Mouse (Mus musculus): Measurements from ENCODE around the gene Ccdc170.
"Not testable (repeated sequence)": the region's sequence is repeated elsewhere in the genome, so short reads cannot be mapped to it uniquely, and the experiment has no call there.

The Ccdc170 gene

DNA sequence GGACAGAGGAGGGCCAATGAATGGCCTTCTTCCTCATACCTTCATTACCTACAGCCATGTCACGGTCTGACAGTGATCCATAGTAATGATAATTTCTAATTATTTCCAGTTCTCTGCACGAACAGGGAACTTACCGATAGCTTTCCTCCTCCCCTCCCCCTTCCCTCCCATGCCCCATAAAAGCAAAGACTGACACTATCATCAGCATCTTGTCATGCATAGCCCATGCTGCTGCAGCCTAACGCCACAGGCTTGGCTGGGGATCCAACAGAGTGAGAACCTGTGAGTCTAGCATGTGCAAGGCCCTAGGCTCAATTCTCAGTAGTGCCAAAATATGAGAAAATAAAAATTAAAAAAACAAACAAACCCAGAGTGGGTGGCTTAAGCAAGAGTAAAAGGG lies 40.8 kb downstream of the Ccdc170 start:
- no peak for DNase-seq

DNA sequence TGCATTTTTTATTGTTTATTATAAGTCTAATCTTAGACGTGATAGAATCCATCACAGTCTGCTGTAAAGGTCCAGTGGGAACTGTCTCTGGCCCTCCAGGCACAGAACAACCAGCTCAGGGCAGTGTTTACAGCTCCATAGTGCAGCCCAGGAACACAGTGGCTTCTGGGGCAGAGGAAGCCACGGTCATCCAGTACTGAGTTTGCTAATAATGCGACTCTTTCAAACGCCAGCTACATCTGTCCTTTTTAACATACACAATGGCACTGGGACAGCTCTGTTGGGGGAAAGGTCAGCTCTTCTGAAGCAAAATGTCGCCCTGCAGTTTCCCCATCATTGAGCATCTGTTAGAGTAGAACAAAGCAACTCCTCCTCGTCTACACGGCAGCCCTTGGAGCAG lies 45.7 kb downstream of the Ccdc170 start:
- DNase-seq, result no peak

DNA sequence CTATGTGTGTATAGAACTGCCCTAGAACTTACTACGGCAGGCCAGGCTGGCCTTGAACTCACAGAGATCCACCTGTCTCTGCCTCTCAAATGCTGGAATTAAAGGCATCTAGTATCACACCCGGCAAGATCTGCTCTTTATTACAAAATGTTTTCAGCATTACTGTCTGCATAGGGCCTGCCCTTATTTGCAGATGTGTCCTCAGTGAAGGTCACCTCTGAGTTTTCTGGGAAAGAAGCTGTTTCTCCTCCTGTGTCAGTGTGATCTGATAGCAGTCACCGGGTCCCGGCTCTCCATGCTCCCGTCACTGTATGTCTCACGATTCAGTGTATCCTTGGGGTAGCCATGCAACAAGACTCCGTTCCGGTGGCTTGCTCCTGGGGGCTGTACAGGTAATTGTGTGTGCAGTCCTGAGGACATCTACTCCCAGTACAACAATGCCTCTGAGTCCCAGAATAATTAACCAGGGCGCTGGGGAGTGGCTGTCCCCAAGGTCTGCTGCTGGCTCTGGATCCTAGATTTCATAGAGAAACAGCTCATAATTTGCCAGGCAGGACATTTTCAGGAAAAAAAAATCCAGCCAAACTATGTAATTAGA lies 48.4 kb downstream of the Ccdc170 start:
- no peak for DNase-seq

DNA sequence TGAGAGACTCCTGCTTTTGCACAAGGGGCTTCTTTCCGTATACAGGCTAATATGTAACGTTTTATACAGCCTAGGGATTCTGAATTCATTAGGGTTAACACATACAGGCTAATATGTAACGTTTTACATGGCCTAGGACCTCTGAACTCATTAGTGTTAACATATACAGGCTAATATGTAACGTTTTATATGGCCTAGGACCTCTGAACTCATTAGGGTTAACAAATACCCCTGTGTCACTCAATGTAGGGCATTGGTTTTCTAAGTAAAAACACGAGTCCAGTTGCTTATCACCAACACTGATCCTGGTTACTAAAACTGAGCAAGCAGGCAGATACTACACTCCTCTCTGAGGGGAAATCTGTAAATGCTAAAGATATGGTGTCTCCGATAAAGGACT lies 49.6 kb downstream of the Ccdc170 start:
- no peak for DNase-seq

DNA sequence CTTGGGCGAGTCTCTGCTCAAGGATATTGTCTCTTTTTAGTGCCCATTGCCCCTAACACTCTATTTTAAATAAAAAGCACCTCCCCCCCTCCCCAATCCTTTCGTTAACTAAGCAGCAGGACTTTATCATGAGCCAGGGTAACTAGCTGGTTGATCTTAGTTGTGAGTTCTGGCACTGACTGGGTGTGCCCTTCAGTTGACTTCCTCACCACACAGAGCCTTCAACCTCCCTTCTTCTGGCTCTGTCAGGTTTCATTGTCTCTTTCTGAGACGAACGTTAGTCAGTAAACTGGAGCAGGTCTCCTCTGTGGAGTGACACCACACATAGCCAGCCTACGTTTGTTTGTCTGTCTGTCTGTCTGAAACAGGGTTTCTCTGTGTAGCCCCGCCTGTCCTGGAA lies 50.4 kb downstream of the Ccdc170 start:
- DNase-seq, result no peak

DNA sequence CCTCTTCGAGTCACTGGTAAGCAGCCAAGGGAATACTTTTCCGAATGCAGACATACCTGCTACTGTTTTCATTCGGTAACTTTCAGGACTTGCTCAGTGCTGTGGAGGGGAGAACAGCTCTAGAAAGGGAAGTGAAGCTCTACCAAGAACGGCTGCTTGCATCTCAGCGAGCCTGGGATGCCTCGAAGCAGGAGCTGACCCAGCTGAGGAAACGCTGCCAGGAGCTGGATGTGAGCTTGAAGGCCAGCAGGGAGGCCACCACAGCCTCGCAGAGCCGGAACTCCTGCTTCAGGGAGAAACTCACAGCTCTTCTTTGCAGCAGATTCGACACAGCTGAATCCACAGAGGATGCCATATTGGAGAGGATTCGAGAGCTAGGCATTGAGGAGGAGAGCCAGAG lies 51.6 kb downstream of the Ccdc170 start:
- DNase-seq, result no peak

DNA sequence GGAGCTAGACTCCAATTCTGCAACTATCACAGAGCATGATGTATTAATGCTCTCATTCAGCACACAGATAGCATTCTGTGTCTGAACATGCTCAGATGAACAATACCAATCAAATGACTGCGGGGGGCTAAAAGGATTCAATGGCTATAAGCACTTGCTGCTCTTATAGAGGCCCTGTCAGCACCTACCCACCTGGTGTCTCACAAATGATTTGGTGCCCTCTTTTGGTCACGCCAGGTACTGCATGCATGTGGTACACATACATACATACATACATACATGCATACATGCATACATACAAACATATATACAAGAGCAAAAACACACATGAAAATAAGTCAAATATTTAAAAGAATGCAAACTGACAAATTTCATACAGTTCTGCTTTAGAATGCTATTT lies 63.2 kb downstream of the Ccdc170 start:
- no peak for DNase-seq

DNA sequence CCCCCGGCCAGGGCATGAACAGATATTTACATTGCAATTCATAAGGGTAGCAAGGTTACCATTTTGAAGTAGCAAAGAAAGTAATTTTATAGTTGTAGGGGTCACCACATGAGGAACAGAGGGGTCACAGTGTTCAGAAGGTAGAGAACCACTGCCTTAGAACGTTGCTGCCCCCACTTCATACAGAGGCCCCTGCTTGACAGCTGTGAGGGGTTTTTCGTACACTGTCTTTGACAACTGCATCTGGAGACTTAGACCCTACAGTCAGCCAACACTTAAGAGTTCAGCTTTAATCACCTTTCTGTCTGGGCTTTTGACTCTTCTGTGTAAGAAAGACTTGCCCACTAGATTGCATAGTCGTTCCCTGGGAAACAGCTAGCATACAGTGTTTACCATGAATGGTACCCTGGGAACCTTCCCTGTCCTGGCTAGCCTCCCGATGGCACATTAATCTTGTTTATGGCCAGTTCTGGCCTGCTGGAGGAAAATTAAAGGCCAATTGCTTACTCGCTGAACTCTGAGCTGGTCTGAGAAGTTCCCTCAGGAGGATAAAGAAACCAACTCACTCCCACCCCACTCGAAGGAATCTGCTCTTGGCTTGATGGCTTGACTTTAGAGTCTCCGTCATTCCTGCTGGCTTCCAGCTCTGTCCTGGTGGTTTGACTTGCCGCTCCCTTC lies 71.3 kb downstream of the Ccdc170 start:
- DNase-seq, result no peak

DNA sequence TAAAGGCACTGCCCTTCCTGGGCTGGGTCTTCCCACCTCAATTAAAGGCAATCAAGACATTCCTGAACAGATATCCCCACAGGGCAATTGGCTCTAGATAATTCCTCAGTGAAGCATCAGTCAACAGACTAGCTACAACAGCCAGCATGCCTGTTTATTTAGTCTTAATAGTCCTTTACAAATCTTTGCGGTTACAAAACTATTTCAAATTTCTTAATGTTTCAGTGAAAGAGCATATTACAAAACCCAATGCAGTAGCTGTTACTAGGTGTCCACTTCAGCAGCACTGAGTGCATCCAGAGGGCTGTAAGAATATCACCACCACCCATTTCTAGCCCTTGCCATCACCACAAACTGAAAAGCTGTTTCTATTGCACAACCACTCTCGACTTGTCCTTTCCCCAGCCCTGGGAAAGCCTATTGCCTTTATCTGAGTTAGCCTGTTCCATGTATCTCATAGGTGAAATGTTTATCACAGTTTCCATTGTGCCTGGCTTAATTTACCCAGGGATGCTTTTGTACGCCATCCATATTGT lies 74.6 kb downstream of the Ccdc170 start:
- DNase-seq, result no peak

DNA sequence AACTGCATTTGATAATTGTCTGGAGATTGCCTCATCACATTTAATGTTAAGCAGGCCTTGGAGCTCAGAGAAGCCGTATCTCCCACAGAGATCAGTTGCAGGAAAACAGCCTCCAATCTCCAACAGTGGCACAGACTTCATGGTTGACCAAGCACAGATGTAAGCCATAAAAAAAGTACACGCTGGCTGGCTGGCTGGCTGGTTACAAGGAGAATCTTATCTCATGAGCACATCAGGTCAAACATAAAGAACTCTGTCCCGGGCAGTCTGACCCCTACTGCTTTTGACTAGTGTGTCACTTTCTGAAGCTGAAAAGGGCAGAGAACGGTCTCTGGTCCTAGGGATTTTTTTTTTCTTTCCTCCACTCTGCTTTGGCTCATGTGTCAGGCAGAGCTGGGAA lies 76.8 kb downstream of the Ccdc170 start:
- DNase-seq, result no peak

DNA sequence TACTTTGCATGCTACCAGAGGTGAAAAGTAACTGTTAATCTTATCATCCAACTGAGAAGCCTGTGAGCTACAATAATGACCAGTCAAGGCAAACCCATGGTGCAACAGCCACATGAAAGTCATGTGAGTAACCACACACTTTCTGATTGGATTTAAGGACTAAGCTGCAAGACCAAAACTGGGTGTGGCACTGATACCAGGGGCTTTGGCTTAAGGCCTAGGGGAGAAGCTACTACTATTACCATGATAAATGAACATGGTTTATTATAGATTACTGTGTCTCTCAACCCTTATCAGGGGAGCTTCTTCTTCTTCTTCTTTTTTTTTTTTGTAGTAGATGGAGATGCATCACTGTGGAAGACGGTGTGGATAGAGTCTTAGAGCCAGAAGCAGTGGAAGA lies 82.8 kb downstream of the Ccdc170 start:
- DNase-seq, result no peak

DNA sequence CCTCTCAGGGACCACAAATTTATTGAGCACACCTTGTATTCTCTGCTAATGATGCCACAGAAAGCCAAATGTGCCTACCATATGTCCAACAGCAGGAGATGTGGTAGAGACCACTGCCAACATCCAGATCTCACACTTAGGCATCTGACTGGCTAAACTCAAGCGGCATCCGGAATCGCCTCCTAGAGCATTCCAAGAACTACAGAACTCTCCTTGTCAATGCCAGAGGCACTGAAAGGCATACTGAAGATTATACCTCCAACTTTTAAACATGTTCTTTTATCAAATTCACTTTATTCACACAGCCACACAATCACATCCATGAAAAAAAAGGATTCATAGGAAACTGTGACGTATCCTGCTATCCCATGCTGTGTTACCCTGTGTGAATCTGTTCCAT lies 88.5 kb downstream of the Ccdc170 start:
- DNase-seq, result no peak

DNA sequence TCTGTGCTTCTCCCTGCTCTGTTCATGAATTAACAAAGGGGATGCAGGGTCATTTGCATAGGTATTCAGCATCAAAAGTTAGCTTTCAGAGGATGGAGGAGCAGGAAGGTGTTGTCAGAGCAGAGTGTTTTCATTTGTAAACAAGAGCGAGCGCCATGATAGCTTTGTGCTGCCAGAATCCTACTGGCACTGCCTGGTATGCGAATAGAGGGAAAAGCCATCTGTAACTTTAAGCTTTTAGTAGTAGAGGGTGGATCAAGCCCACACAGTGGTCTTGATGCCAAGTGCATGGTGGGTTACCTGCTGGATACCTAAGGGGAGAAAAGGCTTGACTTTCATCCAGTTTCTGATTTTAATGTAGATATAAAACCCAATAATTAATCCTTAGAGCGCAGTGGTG lies 89.0 kb downstream of the Ccdc170 start:
- no peak for DNase-seq

DNA sequence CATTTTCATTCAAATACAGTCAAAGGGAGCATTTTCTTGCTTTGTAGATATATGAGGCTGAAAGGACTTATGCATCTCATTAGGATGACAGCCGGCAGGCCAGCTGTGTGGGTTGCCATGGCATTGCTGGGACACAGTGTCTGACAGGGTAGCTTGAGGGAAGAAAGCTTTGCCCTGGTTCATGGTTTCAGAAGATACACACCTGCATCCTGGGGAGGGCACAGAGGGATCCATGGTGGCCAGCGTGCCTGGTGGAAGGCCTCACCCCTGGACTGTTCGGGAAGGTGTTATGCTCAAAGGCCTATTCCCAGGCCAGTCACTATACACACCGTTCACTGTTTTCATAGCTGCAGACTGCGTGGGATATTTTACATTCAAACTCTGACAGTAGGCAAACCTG lies 99.6 kb downstream of the Ccdc170 start:
- no peak for DNase-seq

DNA sequence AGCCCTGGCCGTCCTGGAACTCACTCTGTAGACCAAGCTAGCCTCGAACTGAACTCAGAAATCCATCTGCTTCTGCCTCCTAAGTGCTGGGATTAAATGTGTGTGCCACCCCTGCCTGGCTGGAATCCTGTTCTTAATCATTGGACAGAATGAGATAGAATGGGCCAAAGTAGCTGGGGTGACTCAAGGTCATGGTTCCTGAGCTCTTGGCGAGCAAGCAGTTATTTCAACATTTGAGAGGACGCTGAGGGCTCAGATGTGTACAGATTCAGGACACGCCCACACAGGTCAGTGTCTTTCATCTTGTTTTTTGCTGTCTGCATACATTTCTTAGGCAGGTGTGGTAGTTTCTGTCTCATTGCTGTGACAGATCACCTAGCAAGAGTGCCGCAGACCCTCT lies 104.4 kb downstream of the Ccdc170 start:
- DNase-seq, result no peak

DNA sequence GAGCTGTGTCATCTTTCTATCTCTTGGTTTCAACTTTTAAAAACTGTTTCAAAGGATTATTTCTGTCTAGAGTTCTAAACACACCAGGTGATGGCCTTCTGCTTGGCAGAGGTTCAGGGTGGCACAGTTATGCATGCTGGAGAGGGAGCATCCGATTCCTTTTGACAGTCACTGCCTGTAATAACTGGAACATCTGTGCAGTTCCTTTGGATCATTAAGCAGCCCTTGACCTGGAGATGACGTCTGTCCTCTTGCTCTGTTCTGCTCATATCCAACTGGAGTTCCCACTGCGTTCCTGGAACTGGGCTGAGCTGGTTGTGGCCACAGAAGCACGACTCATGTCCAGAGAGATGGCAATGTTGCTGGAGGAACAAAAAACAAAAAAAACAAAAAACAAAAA lies 107.3 kb downstream of the Ccdc170 start:
- no peak for DNase-seq

DNA sequence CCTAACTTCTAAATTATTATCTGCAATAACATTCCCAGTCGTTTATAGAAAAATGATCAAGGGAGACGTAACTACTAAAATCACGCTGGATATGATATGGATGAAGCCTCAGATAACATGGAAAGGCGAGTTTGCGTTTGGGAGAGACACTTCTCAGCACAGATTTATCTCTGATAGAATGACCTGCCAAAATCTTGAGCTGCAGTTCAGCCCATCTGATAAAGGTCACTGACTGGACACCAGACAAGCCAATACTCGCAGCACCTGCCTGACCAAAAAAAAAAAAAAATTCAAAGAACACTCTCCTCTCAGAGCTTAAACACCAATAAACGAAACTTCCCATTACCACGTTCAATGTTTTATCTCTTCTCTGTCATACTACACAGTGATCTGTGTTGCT lies 108.7 kb downstream of the Ccdc170 start:
- no peak for DNase-seq

DNA sequence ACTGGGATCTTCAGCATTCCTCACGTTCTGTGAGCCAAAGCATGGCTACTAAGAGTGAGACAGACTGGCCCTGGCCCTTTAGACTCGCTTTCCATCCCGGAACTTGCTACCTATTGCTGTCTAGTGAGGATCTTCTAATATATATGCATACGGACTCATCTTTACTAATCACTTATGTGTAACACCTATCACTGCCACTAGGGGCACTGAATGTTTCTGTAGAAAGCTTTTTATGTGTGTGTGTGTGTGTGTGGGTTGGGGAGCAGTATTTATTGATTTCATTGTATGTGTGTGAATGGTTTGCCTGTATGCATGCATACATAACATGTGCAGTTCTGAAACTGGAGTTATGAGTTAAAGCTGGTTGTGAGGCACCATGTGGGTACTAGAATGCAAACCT lies 111.5 kb downstream of the Ccdc170 start:
- no peak for DNase-seq

DNA sequence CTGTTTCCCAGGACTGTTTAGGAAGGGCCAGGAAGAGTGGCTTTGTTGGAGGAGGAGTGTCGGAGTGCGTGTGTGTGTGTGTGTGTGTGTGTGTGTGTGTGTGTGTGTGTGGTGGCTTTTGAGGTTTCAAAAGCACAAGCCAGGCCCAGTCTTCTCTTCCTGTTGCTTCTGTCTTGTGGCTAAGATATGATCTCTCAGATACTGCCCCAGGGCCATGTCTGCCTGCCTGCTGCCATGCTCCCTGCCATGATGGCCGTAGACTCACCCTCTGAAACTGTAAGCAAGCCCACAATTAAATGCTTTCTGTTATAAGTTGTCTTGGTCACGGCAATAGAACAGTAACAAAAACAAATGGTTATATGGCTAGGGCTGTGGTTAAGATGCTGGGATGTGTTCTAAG lies 114.9 kb downstream of the Ccdc170 start:
- DNase-seq, result no peak

DNA sequence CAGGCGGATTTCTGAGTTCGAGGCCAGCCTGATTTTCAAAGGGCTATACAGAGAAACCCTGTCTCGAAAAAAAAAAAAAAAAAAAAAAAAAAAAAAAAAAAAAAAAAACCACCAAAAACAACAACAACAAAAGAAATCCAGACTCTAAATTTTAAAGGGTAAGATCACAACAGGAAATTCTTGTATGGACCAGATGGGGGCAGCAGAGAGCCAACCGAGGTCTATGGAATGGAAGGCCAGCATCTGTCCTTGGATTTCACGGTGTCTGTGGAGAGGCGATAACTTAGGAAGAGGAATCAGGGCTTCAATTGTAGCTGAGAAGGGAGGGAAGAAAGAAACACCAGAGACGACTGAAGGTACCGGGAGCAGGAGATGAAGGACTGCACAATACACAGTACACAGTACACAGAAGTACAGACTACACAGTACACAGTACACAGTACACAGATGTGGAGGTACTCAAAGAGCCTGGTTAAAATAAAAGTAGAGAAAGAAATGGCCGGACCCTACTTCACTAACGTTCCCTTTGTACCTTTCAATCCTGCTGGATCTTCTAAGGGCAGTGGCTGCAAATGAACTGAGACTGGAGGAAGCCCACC lies 116.0 kb downstream of the Ccdc170 start:
- peak; percentile 31 for DNase-seq

DNA sequence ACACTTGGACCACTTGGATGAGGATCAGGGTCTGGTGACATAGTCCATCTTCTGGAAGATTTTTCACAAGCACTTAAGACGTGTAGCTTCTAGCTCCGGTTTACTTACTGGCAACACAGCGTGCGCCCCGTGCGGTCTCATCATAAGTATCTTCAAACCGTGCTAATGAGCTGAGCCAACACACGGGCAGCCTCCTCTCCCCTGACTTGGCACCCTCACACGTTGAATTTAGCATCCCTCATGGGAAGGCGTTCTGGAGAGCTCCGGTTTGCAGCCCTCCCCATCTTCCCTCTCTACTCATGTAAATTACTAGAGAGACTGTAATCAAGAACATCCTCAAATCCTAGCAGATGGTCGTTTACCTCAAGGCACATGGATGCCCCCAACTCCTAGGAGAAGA lies 116.6 kb downstream of the Ccdc170 start:
- DNase-seq, result no peak

DNA sequence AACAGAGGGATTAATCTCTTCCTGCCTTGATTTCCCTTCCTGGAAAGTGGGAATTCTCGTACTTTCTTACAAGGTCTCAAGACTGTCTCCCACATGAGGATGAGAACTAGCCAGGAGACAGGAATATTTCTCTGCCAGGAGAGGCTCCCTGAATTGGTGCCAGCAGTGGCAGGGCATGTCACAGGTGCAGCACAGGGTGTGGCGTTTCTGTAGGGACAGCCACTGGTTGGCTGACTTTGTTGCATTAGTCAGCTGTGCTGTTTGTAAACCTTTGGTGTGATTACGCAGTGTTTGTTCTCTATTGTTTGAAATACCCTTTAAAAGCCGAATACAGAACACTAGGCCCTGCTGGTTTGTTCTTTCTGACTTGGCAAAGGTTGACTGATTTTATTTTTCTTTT lies 117.3 kb downstream of the Ccdc170 start:
- no peak for DNase-seq

DNA sequence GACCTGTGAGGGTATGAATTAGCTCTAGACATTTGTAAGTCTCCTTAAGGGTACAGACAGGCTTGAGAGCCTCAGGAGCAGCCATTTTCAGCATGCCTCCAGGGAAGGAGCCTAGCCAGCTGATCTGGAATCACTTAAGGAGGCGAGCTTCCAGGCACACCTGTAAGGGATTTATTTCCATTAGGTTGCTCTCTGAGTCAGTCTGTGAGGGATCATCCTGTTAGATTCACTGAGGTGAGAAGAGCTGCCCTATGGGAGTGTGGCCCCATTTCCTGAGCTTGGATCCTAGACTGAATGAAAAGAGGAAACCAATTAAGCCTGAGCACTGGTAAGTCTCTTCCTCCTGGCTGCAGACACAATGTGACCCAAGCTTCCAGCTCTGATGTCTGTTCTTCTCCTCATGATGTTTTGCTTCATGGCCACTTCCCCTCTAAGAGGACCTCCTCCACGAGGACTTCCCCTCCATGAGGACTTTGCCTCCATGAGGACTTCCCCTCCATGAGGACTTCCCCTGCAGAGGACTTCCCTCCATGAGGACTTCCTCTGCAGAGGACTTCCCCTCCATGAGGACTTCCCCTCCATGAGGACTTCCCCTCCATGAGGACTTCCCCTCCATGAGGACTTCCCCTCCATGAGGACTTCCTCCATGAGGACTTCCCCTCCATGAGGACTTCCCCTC lies 118.6 kb downstream of the Ccdc170 start:
- DNase-seq, result no peak

DNA sequence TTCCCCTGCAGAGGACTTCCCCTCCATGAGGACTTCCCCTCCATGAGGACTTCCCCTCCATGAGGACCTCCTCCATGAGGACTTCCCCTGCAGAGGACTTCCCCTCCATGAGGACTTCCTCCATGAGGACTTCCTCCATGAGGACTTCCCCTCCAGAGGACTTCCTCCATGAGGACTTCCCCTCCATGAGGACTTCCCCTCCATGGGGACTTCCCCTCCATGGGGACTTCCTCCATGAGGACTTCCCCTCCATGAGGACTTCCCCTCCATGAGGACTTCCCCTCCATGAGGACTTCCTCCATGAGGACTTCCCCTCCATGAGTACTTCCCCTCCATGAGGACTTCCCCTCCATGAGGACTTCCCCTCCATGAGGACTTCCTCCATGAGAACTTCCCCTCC lies 119.3 kb downstream of the Ccdc170 start:
- not testable (repeated sequence) for DNase-seq

Data from right cerebral cortex, adult 18-20 months (tissue).